Mouse (Mus musculus): Measurements from ENCODE around the gene Cct5. TPM values are rescaled to one million over a fixed set of nuclear protein-coding genes. Genes with fewer than 3 reads are reported as not detected.

The Cct5 gene
- total RNA-seq, 2 experiments from 2014 or later: 185 to 191 TPM

Other genes starting within 250 kb of the Cct5 start
- gene Ankrd33b, start 234.1 kb downstream of the Cct5 start, total RNA-seq (2021): 10 to 100 TPM; 24.2 to 30.9 TPM
- gene Ropn1l, start 148.1 kb downstream of the Cct5 start, total RNA-seq (2021): 1 to 10 TPM; 1.1 to 1.7 TPM
- gene March6, start 70.8 kb downstream of the Cct5 start, total RNA-seq (2021): 100 to 1,000 TPM; 222 to 225 TPM
- 10 to 100 TPM; 14.2 to 16.2 TPM for gene Cmbl, start 36.4 kb downstream of the Cct5 start, total RNA-seq (2021)
- gene Fam173b, start within 50 bp of the Cct5 start, total RNA-seq (2021): 10 to 100 TPM; 10.1 to 11.6 TPM

All from left cerebral cortex, postnatal 14 days (tissue).